Mouse (Mus musculus) ES-Bruce4 (cell line): Measurements from ENCODE around the gene Rogdi. TPM values are rescaled to one million over a fixed set of nuclear protein-coding genes. Genes with fewer than 3 reads are reported as not detected.

Source experiments
- H3K27ac ChIP-seq: 2 replicates; pipeline ENCODE4 v1.5.1; 2012; ENCODE audit warnings: low read length, inconsistent platforms; ENCODE audit not compliant: insufficient read depth
- H3K27me3 ChIP-seq: 2 replicates; pipeline ENCODE4 v1.6.1; 2012; ENCODE audit warnings: mild to moderate bottlenecking, low read length, inconsistent platforms; ENCODE audit not compliant: control insufficient read depth, poor library complexity, insufficient read depth, severe bottlenecking
- H3K36me3 ChIP-seq: 2 replicates; pipeline ENCODE4 v1.6.1; 2012; ENCODE audit warnings: inconsistent platforms, mild to moderate bottlenecking, low read length, moderate library complexity; ENCODE audit not compliant: control insufficient read depth, poor library complexity, insufficient read depth, severe bottlenecking
- H3K4me1 ChIP-seq: one replicate; pipeline ENCODE4 v1.8.1; 2011; ENCODE audit warnings: low read length; ENCODE audit not compliant: control insufficient read depth, insufficient read depth
- H3K4me3 ChIP-seq: 2 replicates; pipeline ENCODE4 v1.5.1; 2011; ENCODE audit warnings: low read depth, mild to moderate bottlenecking, low read length
- H3K9ac ChIP-seq: 2 replicates; pipeline ENCODE4 v1.6.1; 2012; ENCODE audit warnings: low read depth, mild to moderate bottlenecking, inconsistent platforms; ENCODE audit not compliant: poor library complexity, severe bottlenecking
- H3K9me3 ChIP-seq: replicated peaks from 2 replicates; pipeline ENCODE4 v1.6.1; 2012; ENCODE audit warnings: mild to moderate bottlenecking, low read length, inconsistent platforms; ENCODE audit not compliant: control insufficient read depth, poor library complexity, insufficient read depth, severe bottlenecking
- CTCF ChIP-seq: IDR thresholded peaks from one replicate; pipeline ENCODE4 v1.8.1; 2011; ENCODE audit warnings: low read depth, low read length
- EP300 ChIP-seq: IDR thresholded peaks from 2 replicates; pipeline ENCODE4 v1.6.1; 2011; ENCODE audit warnings: low read depth, low read length; ENCODE audit not compliant: insufficient read depth
- POLR2A ChIP-seq: IDR thresholded peaks from one replicate; pipeline ENCODE4 v1.8.1; 2011; ENCODE audit warnings: low read length; ENCODE audit not compliant: insufficient read depth
- polyA plus RNA-seq: library from polyadenylated mRNA; stranded (reverse); fragments of >200 nt; gene quantifications from 2 replicates; pipeline ENCODE4 v1.2.4, GENCODE M21; 2011; ENCODE audit warnings: low read depth; ENCODE audit not compliant: missing spikeins, insufficient read depth, insufficient read length

Gene Rogdi
- 40.8 and 44.5 TPM in 2 replicates for polyA plus RNA-seq

GRCm38 (mm10) chr16:5013054-5013838, at the start of gene Rogdi:
Gene Rogdi, minus strand, starts transcription at chr16:5013553.
- H3K4me3 ChIP-seq: peak within 1 kb of the TSS; percentile 88
- H3K27me3 ChIP-seq: no peaks in the 10 kb centered on the region
- TF ChIP-seq POLR2A (peak; percentile 71), CTCF (no peak)
- H3K4me1 ChIP-seq: peaks cover 4% of the 10 kb centered on the region
- no peak within 1 kb of the TSS for H3K27ac ChIP-seq
- peaks cover 12% of the 10 kb centered on the region for H3K36me3 ChIP-seq
- peak within 1 kb of the TSS; percentile 49 for H3K9ac ChIP-seq
- no peaks in the 10 kb centered on the region for H3K9me3 ChIP-seq

- no peaks in the 10 kb centered on the region for H3K27me3 ChIP-seq
- no peaks in the 10 kb centered on the region for H3K9me3 ChIP-seq
- no peak overlapping the region for H3K27ac ChIP-seq
- no peak overlapping the region for H3K4me3 ChIP-seq
- no peak for TF ChIP-seq POLR2A
- no peak for TF ChIP-seq CTCF
- TF ChIP-seq EP300: no peak
- H3K9ac ChIP-seq: no peak overlapping the region
- no peaks in the 10 kb centered on the region for H3K4me1 ChIP-seq
- peaks cover 13% of the 10 kb centered on the region for H3K36me3 ChIP-seq
Measured at GRCm38 (mm10) chr16:5058114-5058513, 44.8 kb upstream of the Rogdi start.

GRCm38 (mm10) chr16:5050251-5051110, 37.1 kb upstream of the Rogdi start:
- Histone ChIP-seq H3K4me3 (peak overlapping the region; percentile 83), H3K27me3 (no peaks in the 10 kb centered on the region), H3K9me3 (no peaks in the 10 kb centered on the region), H3K27ac (no peak overlapping the region), H3K4me1 (no peaks in the 10 kb centered on the region), H3K9ac (peak overlapping the region; percentile 82), H3K36me3 (peaks cover 18% of the 10 kb centered on the region)
- TF ChIP-seq CTCF (no peak), POLR2A (no peak), EP300 (no peak)

- Histone ChIP-seq H3K9me3 (no peaks in the 10 kb centered on the region), H3K27ac (no peak within 1 kb of the TSS), H3K4me1 (no peaks in the 10 kb centered on the region), H3K27me3 (no peaks in the 10 kb centered on the region), H3K9ac (peak within 1 kb of the TSS; percentile 88), H3K36me3 (peaks cover 21% of the 10 kb centered on the region), H3K4me3 (peak within 1 kb of the TSS; percentile 86)
- TF ChIP-seq POLR2A (peak; percentile 86), EP300 (no peak)
Measured at GRCm38 (mm10) chr16:5049774-5050234, 36.5 kb upstream of the Rogdi start, which contains the start of the genes Glyr1 and Ubn1. Gene Glyr1, minus strand, starts transcription at chr16:5049863. Gene Ubn1, plus strand, starts transcription at chr16:5050057.

- H3K9ac ChIP-seq: peak overlapping the region; percentile 88
- no peak overlapping the region for H3K27ac ChIP-seq
- no peaks in the 10 kb centered on the region for H3K4me1 ChIP-seq
- TF ChIP-seq POLR2A: no peak
- no peak for TF ChIP-seq CTCF
- no peak for TF ChIP-seq EP300
- H3K27me3 ChIP-seq: no peaks in the 10 kb centered on the region
- H3K9me3 ChIP-seq: no peaks in the 10 kb centered on the region
- peak overlapping the region; percentile 86 for H3K4me3 ChIP-seq
- H3K36me3 ChIP-seq: peaks cover 22% of the 10 kb centered on the region
Measured at GRCm38 (mm10) chr16:5049182-5049773, 35.9 kb upstream of the Rogdi start.
